Mouse (Mus musculus) erythroblast, embryonic 14.5 days (primary cell): ENCODE measurements around the gene Efl1.

ENCODE experiments used
- GATA1 ChIP-seq: IDR thresholded peaks from 2 replicates; pipeline ENCODE4 v1.6.1; 2012; ENCODE audit warnings: low read length, inconsistent platforms, mixed read lengths
- TAL1 ChIP-seq: IDR thresholded peaks from 3 replicates; pipeline ENCODE4 v1.6.1; 2012; ENCODE audit warnings: low read length, inconsistent platforms, mixed read lengths

DNA sequence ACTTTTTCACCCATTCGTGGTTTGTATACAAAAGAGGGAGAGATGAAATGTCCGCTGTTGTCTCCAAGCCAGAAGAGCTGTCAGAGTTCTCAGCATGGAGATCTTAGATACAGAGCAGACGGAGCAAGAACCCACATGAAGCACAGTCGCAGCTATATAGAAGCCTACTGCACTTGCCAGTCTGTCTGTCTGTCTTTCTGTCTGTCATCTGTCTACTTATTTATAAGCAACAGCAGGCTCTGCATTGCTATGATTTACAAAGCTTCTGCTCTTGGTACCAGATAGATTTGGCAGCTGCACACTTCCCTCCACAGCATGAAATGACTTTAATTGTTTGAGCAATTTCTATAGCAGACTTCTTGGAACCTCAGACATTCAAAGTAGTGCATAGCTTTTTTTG, 110.1 kb downstream of the Efl1 start:
- TF ChIP-seq GATA1 (no peak), TAL1 (no peak)
